In genomic region chr15:6997871-6998270, GRCm38 (mm10) we compare ENCODE assay signal across 19 mouse cellular contexts.
DNase-seq lines count a peak whose midpoint lies in the region; TF ChIP-seq lines count a peak whose summit lies in the region.
"Had no signal": no experiment of that assay in that cellular context is flagged by ENCODE, and none has a peak within 500 bp of the region (broad histone marks: within the 10 kb centered on the region; RNA-seq: fewer than 3 reads in every experiment).

No protein-coding gene starts in this region.

- peak overlapping the region; percentile 43; the same call in 1 of the 2 replicates for H3K27ac ChIP-seq in gastrocnemius, adult 2 months
- H3K27ac ChIP-seq: embryonic facial prominence, embryonic 13.5 days; embryonic facial prominence, embryonic 15.5 days; forebrain, embryonic 10.5 days; forebrain, embryonic 12.5 days had no signal

- TF ChIP-seq CTCF in gastrocnemius, adult 2 months (IDR thresholded peaks at IDR 0.05): no peak

- intact Hi-C loops in gastrocnemius, adult 2 months (cut with DNase I): no loop called here

- no peak overlapping the region for H3K4me3 ChIP-seq in gastrocnemius, adult 2 months
- H3K4me3 ChIP-seq: embryonic facial prominence, embryonic 13.5 days; embryonic facial prominence, embryonic 15.5 days; erythroblast, embryonic 14.5 days; forebrain, embryonic 10.5 days; forebrain, embryonic 12.5 days had no signal

- DNase-seq in gastrocnemius, adult 2 months: no peak
- DNase-seq in gastrocnemius, adult 8-10 months (ENCODE audit: low spot score in 2 of 2): no peak
- DNase-seq in brain, adult 2 months (ENCODE audit: low read depth, low spot score): peak; percentile 50
- DNase-seq in telencephalon, adult 2 months (ENCODE audit: low read depth, low spot score): peak; percentile 62
- no peak for DNase-seq in cerebellum, adult 11 months
- DNase-seq: adrenal gland, adult 2 months; adrenal gland, postnatal 10 days; adrenal gland, postnatal 25 days; cerebellum, adult 18-20 months; cerebellum, adult 8-10 months; cerebellum, adult 9-11 months; cerebellum, postnatal 14 days; cerebellum, postnatal 36 days; embryo, embryonic 11 days had no signal

Comparison
In these comparisons a context has a peak if more than half of its experiments do, and no peak if none do; other contexts are left out.
1. DNase-seq: peak in brain, adult 2 months (single experiment) and telencephalon, adult 2 months (single experiment); none in gastrocnemius, adult 2 months (single experiment), gastrocnemius, adult 8-10 months (0 of 2) and cerebellum, adult 11 months (single experiment).